Mouse (Mus musculus): Measurements from ENCODE around the gene Egln2.

Gene Egln2

GRCm38 (mm10) chr7:27132588-27132987 lies 34.0 kb downstream of the Egln2 start:
- DNase-seq (ENCODE audit: low spot score in 2 of 2) = no peak

GRCm38 (mm10) chr7:27131387-27131786 lies 35.2 kb downstream of the Egln2 start:
- DNase-seq (ENCODE audit: low spot score in 2 of 2) = no peak

GRCm38 (mm10) chr7:27130521-27131370 lies 35.9 kb downstream of the Egln2 start:
- no peak for DNase-seq (ENCODE audit: low spot score in 2 of 2)

- no peak for DNase-seq (ENCODE audit: low spot score in 2 of 2)
Observed at GRCm38 (mm10) chr7:27129811-27130210, 36.8 kb downstream of the Egln2 start.

- DNase-seq (ENCODE audit: low spot score in 2 of 2) = no peak
Observed at GRCm38 (mm10) chr7:27128946-27129345, 37.7 kb downstream of the Egln2 start.

- DNase-seq (ENCODE audit: low spot score in 2 of 2) = no peak
Observed at GRCm38 (mm10) chr7:27128162-27128561, 38.4 kb downstream of the Egln2 start.

GRCm38 (mm10) chr7:27124969-27125368 lies 41.6 kb downstream of the Egln2 start:
- DNase-seq (ENCODE audit: low spot score in 2 of 2) = no peak

GRCm38 (mm10) chr7:27124305-27124832 lies 42.2 kb downstream of the Egln2 start:
- DNase-seq (ENCODE audit: low spot score in 2 of 2) = no peak

DNA sequence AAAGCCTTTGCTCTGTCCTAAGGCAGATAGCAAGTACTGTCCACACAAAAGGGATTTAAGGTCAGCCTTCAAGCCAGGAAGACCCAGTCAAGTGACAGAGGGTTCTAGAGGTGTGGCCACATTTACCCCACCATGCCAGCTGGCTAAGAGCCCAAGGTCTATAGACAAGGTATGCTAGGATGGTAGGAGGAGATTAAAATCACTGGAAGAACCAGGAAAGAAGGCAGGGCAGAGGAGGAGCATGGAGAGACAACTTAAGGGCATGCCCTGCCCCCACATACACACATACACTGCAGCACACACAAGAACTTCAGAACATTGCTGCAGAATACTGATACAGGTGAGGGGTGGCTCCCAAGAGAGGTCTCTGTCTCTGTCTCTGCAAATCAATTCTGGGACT lies 46.9 kb downstream of the Egln2 start, which contains the start of gene Cyp2f2:
TSS of gene Cyp2f2 (plus strand) at position 234 of the 400 bp plus-strand sequence.
- no peak for DNase-seq (ENCODE audit: low spot score in 2 of 2)

DNA sequence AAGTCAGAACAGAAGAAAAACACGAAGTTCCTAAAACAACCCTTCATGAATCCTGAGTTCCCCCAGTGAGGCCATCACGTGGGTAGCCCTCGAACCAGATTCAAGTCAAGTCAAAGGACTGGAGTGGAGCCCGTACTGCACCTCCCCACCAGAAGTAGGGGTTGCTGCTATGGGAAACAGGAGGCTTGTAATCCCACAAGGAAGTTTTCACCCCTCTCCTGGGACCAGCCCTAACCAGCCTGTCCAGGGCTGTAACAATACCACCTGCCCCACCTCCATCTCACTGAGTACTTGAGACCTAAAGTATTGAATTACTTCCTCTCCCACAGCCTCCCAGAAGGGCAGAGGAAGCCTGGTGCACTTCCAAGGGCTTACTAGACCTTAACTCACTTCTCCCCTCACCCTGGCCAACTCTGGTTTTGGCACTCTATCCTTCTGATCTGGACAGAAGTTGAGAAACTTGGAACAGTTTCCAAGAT lies 48.5 kb downstream of the Egln2 start:
- no peak for DNase-seq (ENCODE audit: low spot score in 2 of 2)

- DNase-seq (ENCODE audit: low spot score in 2 of 2) = no peak
Observed at GRCm38 (mm10) chr7:27111987-27112386, 54.6 kb downstream of the Egln2 start.

- DNase-seq (ENCODE audit: low spot score in 2 of 2) = no peak
Observed at GRCm38 (mm10) chr7:27111038-27111437, 55.6 kb downstream of the Egln2 start.

GRCm38 (mm10) chr7:27110327-27110726 lies 56.3 kb downstream of the Egln2 start:
- no peak for DNase-seq (ENCODE audit: low spot score in 2 of 2)

Data from spleen, postnatal 36 days (tissue).